Mouse (Mus musculus) left cerebral cortex, postnatal 36 days (tissue): ENCODE measurements at regions not wholly inside any gene's neighbourhood (a gene's known extent, or its start where the extent isn't known, plus 50 kb on each side); places are given as distances from the start of the nearest gene placed in this dataset.

ENCODE experiments used
- DNase-seq, 2 experiments: peaks; one replicate each; pipeline ENCODE4 v3.0.0; 2021 to 2022; ENCODE audit warnings: low spot score in 2 of 2, mixed read lengths in 1 of 2
- intact Hi-C: fragments of 180-260 bp; cut with DNase I; formaldehyde crosslinking; loops from one replicate; pipeline ENCODE4 v1.15.1; 2025

- intact Hi-C loops: no loop called here
- no peak for DNase-seq
These were observed 290.8 kb upstream of the Adgrl4 start for GRCm38 (mm10) chr3:151146889-151147288.

GRCm38 (mm10) chr3:151153340-151153739 is 284.3 kb upstream of the Adgrl4 start:
- intact Hi-C loops: no loop called here

GRCm38 (mm10) chr3:151160516-151160915 is 277.2 kb upstream of the Adgrl4 start:
- no peak for DNase-seq
- intact Hi-C loops: no loop called here

More at GRCm38 (mm10) chr3:151153340-151153739, 284.3 kb upstream of the Adgrl4 start:
- DNase-seq: no peak

GRCm38 (mm10) chr3:151182132-151182531 is 255.6 kb upstream of the Adgrl4 start:
- intact Hi-C loops: no loop called here
- DNase-seq: no peak

GRCm38 (mm10) chr3:151192092-151192491 is 245.6 kb upstream of the Adgrl4 start:
- intact Hi-C loops: no loop called here
- DNase-seq: no peak

- DNase-seq: no peak
- intact Hi-C loops: loop anchor here (10.0 kb wide), 1 partner anchor 206 kb away; no protein-coding TSS in a partner anchor
These were observed 226.7 kb upstream of the Adgrl4 start for GRCm38 (mm10) chr3:151210978-151211377.

- intact Hi-C loops: loop anchor here (10.0 kb wide), 1 partner anchor 212 kb away; no protein-coding TSS in a partner anchor
- no peak for DNase-seq
These were observed 220.8 kb upstream of the Adgrl4 start for GRCm38 (mm10) chr3:151216764-151217502.

GRCm38 (mm10) chr3:151222407-151222806 is 215.3 kb upstream of the Adgrl4 start:
- DNase-seq: no peak
- intact Hi-C loops: no loop called here

GRCm38 (mm10) chr3:151252458-151252857 is 185.2 kb upstream of the Adgrl4 start:
- DNase-seq: no peak
- intact Hi-C loops: no loop called here

- intact Hi-C loops: no loop called here
- DNase-seq: no peak
These were observed 174.9 kb upstream of the Adgrl4 start for GRCm38 (mm10) chr3:151262821-151263220.

- intact Hi-C loops: no loop called here
- no peak for DNase-seq
These were observed 172.0 kb upstream of the Adgrl4 start for GRCm38 (mm10) chr3:151265658-151266057.

GRCm38 (mm10) chr3:151269514-151269913 is 168.2 kb upstream of the Adgrl4 start:
- intact Hi-C loops: no loop called here
- no peak for DNase-seq

- DNase-seq: no peak
- intact Hi-C loops: no loop called here
These were observed 153.9 kb upstream of the Adgrl4 start for GRCm38 (mm10) chr3:151283829-151284228.

- no peak for DNase-seq
These were observed 143.6 kb upstream of the Adgrl4 start for GRCm38 (mm10) chr3:151293981-151294605.

GRCm38 (mm10) chr3:151294606-151295005 is 143.1 kb upstream of the Adgrl4 start:
- DNase-seq: no peak
- intact Hi-C loops: no loop called here

More at GRCm38 (mm10) chr3:151293981-151294605, 143.6 kb upstream of the Adgrl4 start:
- intact Hi-C loops: no loop called here

- DNase-seq: no peak
- intact Hi-C loops: no loop called here
These were observed 142.7 kb upstream of the Adgrl4 start for GRCm38 (mm10) chr3:151295027-151295426.

GRCm38 (mm10) chr3:151298325-151298724 is 139.4 kb upstream of the Adgrl4 start:
- DNase-seq: no peak
- intact Hi-C loops: no loop called here

GRCm38 (mm10) chr3:151305402-151305801 is 132.3 kb upstream of the Adgrl4 start:
- intact Hi-C loops: no loop called here
- DNase-seq: no peak

- intact Hi-C loops: no loop called here
- no peak for DNase-seq
These were observed 129.7 kb upstream of the Adgrl4 start for GRCm38 (mm10) chr3:151307975-151308374.

- no peak for DNase-seq
- intact Hi-C loops: no loop called here
These were observed 113.9 kb upstream of the Adgrl4 start for GRCm38 (mm10) chr3:151323835-151324234.

GRCm38 (mm10) chr3:151329801-151330200 is 107.9 kb upstream of the Adgrl4 start:
- intact Hi-C loops: no loop called here
- no peak for DNase-seq
